Mouse (Mus musculus) naive thymus-derived CD4-positive, alpha-beta T cell, adult 2 months (primary cell): ENCODE results near the gene Rps25.
"Not testable (repeated sequence)": the region's sequence is repeated elsewhere in the genome, so short reads cannot be mapped to it uniquely, and the experiment has no call there.

Experiments
- DNase-seq: peaks from one replicate; pipeline ENCODE4 v3.0.0-alpha.2; 2011; ENCODE audit warnings: low read depth

Gene Rps25

GRCm38 (mm10) chr9:44401081-44401480 is 5.9 kb upstream of the Rps25 start:
- no peak for DNase-seq

DNA sequence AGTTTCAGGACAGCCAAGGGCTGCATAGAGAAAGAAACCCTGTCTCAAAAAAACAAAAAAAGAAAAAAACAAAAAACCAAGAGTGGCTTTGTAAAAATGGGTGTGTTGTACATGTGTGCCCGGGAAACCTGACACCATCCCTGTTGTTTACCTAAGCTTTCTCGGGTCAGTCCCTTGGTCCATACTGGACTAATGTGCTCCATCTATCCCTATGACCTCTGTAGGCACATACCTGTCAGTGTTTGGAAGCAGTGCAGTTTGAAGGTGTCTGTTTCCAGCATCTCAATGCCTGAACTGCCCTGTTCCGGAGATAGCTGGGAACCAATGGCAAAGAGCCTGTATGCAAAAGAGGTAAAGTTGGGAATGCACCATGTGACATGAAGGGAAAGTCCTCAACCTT is 1.9 kb upstream of the Rps25 start:
- no peak for DNase-seq

DNA sequence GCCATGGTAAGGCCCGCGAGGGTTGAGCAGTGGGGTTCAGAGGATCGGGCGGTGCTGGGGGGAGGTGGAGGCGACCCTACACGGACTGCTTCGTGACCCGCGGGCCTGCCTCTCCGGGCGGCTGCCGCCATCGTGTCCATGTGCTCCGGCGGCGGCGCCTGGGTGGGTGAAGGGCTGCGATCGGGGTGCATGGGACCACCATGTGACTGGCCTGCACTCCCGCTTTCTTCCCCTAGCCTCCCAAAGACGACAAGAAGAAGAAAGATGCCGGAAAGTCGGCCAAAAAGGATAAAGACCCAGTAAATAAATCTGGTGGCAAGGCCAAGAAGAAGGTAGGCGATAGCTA is 786 bp downstream of the Rps25 start:
- DNase-seq, result no peak

DNA sequence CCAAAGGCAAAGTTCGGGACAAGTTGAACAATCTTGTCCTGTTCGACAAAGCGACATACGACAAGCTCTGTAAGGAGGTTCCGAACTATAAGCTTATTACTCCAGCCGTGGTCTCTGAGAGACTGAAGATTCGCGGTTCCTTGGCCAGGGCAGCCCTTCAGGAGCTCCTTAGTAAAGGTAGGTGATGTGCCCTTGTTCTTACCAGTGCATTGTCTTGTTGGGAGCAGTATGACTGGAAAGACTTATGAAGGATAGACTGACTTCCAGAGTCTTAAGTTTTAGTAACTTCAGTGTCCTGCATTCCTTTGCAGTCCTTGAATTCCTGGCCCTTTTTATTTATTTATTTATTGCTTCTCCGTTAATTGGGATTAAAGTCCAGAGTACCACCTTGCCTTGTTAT is 1.8 kb downstream of the Rps25 start:
- DNase-seq, result not testable (repeated sequence)

- no peak for DNase-seq
Observed at GRCm38 (mm10) chr9:44410647-44411336, 3.9 kb downstream of the Rps25 start.

DNA sequence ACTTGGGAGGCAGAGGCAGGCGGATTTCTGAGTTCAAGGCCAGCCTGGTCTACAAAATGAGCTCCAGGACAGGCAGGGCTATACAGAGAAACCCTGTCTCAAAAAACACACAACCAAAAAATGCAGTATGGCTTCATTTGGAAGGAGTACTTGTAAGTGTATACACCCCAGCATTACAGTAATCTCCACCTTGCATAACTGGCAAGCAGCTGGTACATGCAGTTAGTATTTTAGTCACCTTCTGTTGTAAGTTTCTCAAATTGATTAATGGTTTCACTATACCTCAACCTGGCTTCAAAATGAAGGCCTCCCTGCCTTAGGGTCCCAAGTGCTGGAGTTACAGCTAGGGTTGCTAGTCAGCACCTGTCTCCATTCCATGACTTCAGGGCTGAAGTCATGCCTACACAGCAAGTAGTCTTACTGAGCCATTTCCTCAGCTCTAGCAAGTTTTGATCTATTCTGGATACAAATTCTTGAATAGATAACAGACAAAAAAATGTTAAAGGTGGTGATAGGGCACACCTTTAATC is 4.7 kb downstream of the Rps25 start:
- no peak for DNase-seq

DNA sequence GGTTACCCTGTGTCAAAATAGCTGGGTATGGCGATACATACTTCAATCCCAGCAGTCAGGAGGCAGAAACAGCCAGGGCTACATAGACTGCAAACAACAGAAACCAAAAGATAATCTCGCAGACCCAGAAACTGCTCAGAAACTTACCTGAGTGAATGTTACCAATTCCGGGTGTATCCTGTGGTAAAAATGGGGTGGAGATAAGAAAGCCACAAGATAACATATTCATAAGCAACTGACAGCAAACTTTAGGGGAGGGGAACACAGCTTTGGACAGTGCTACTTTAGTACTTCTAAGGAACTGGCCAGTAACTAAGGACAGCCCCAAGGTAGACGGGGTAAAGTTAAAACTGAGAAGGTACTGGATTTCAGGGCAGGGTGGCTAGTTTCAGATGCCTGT is 5.4 kb downstream of the Rps25 start:
- DNase-seq, result no peak

- DNase-seq, result no peak
Observed at GRCm38 (mm10) chr9:44412781-44413180, 5.8 kb downstream of the Rps25 start.

DNA sequence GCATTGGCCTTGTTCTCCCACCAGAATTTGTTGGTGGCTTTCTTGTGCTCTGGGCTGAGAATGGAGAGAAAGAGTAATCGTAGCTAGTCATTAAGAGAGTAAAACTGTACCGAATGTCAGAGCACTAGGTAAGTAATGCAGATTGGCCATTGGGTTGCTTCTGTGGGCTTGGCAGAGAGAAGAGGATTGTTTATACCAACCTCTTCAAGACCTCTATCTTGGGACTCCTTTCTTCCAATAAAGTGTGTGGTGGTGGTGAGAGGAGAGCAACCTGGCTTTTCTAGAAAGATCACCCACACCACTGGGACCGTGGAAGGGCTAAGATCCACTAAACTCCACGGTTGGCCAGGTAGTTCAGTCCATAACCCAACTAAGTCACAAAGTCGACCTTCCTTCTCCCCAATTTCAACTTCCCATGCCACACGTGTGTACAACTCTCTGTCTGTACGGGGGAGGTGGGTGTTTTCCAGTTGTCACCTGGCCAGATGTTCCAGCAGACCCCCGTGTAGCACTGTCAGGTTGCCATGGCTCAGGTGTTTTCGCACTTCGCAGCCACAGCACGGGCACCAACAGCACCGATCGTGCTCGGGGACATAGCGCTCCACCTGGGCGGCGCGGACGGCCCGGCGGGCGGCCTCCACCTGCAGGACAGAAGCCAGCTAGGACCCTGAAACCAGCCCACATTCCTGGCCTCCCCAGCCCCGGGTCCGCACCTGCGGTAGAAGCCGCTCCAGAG is 10.4 kb downstream of the Rps25 start:
- no peak for DNase-seq

DNA sequence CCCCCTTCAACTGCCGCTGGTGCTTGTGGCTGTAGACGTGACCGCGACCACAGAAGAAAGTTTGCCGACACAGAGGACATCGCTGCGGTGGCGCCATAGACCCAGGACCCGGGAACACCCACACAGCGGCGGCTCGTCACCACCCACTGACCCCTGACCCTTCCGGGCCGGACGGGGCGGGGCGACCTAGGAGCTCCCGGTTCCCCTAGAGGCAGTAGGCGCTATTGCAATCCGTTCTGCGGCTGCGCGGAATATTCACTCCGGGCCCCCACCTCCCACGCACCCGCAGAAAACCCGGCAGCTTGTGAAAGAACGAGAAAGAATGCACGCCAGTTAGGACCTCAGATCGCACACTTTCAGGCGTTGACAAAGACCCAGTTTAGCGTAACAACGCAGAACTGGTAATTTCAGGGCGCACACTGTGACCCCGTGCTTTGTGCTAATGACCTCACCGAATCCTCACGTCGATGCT is 11.0 kb downstream of the Rps25 start:
- peak; percentile 94 for DNase-seq

DNA sequence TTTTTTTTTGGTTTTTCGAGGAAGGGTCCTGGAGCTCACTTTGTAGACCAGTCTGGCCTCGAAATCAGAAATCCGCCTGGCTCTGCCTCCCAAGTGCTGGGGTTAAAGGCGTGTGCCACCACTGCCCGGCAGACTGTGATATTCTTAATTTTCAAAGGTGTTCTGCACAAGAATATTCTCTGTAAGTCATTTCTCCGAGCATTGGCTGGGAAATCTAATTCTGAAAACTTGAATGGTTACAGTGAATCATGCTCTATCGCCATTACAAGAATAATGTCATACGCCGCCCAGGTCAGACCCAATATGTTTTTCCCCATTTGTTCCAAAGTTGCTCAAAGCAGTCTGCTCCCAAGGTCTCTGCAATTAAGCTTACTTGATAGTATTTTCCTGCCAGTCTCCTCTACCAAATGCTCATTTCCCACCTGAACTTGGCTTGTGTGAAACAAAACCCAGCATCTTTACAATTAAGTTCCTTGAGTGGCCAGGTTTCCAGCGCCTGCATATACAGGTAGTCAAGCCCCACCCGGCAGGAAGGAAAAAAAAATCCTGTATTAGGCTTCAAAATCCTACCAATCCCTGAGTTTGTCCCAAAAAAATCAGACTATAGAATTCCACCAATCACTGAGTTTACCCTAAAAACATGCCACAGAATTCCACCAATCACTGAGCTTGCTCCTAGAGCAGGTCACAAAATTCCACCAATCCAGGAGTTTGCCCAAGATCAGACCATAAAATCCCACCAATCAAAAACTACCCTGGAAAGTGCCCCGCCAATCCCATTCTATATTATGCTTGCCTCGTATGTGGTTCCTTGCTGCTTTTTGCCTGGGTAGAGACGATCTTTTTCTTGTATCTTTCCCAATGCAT is 11.8 kb downstream of the Rps25 start, which contains the start of gene Ccdc84:
Gene Ccdc84 (minus strand): TSS at position 51 of the 867 bp plus-strand sequence.
- DNase-seq, result no peak

DNA sequence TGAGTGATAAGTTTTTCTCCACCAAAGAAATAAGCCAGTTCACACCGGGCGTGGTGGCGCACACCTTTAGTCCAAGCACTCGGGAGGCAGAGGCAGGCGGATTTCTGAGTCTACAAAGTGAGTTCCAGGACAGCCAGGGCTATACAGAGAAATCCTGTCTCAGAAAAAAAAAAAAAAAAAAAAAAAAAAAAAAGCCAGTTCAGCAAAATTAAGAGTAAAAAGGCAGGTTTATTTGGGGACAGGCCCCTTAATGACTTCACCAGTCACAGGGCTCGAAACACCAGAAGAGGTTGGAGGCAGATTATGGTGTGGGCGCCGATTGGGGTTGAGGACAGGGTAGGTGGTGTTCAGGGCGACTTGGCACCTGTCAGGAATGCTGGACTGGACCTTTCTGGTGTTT is 12.8 kb downstream of the Rps25 start:
- DNase-seq, result not testable (repeated sequence)

GRCm38 (mm10) chr9:44420280-44420898 is 13.4 kb downstream of the Rps25 start:
- DNase-seq, result no peak

- no peak for DNase-seq
Observed at GRCm38 (mm10) chr9:44423576-44423975, 16.6 kb downstream of the Rps25 start.

DNA sequence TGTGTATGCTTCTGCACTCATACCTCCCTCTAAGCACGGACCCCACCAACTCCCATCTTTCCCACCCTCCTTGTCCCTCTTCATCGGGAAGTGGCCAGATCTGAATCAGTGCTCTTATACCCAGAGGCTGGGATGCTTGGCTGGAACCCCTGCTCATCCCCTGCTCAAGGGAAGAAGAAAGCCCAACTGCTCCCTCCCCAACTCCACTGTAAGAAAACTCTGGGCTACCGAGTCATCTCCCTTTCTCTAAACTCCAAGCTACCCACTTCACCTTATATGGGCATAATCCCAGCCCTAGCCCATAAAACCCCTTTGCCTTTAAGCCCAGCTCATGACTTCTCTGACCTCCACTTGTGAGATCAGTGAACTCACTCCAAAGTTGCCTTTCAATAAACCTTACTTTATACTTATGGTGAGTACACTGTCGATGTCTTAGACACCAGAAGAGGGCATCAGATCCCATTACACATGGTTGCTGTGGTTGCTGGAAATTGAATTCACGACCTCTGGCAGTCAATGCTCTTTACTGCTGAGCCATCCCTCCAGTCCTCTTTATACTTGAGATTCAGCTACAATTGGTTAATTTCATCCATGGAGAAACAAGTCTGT is 25.7 kb downstream of the Rps25 start:
- no peak for DNase-seq

DNA sequence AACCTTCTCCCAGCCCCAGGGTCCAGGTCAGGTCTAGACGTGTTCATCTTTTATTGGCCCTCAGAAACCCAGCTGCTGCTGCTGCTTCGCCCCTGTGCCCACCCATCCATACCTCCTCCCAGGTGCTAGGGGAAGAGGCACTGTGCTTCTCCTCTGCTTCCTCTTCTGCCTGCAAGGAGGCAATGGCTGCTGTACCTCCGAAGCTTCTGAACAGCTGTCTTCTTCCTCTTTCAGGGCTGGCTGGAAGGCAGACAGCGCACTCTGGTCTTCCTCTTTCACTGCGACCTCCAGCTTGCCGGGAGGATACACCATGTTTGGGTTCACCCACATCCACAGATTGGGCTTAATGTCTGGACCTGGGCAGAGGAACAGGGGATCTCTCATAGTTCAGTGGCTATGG is 28.8 kb downstream of the Rps25 start:
- DNase-seq, result no peak

DNA sequence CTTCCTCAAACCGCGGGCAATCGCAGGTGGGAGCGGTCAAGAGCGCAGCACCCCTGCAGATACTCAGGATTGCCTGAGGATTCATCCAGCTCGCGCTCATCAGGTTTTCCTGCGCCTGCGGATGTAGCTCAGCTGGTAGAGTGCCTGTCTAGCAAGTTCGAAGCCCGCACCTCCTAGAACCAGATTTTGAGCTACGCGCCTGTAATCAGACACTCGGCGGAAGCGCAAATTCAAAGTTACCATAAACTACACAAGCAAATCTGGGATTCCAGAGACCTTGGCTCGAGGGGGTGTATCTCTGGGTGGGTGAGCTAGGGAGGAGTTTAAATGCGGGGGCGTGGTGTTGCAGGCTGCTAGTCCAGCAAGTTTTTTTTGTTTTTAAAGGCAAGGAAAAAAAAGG is 34.0 kb downstream of the Rps25 start, which contains the start of gene Foxr1:
Gene Foxr1 (minus strand): TSS at position 176 of the 400 bp plus-strand sequence.
- no peak for DNase-seq

GRCm38 (mm10) chr9:44444402-44445025 is 37.6 kb downstream of the Rps25 start:
- not testable (repeated sequence) for DNase-seq

- DNase-seq, result peak; percentile 67
Observed at GRCm38 (mm10) chr9:44450387-44450786, 43.4 kb downstream of the Rps25 start.

- peak; percentile 92 for DNase-seq
Observed at GRCm38 (mm10) chr9:44454132-44454890, 47.4 kb downstream of the Rps25 start.
